8 mouse cellular contexts compared by ENCODE assay signal in genomic region chr11:17852405-17852804, GRCm38 (mm10).
DNase-seq lines count a peak whose midpoint lies in the region; ATAC-seq lines count a peak whose summit lies in the region.

No protein-coding gene starts in this region.

- 53% methylated on average over 7 of the region's 7 CpGs for WGBS in heart, embryonic 10.5 days
- 44% methylated on average over 7 of the region's 7 CpGs for WGBS in neural tube, embryonic 15.5 days

- no peaks in the 10 kb centered on the region for H3K4me1 ChIP-seq in heart, embryonic 10.5 days
- H3K4me1 ChIP-seq in neural tube, embryonic 15.5 days: no peaks in the 10 kb centered on the region

- no peak overlapping the region for H3K27ac ChIP-seq in heart, embryonic 10.5 days
- no peak overlapping the region for H3K27ac ChIP-seq in neural tube, embryonic 15.5 days (replicated peaks)

- H3K36me3 ChIP-seq in heart, embryonic 10.5 days: no peaks in the 10 kb centered on the region
- no peaks in the 10 kb centered on the region for H3K36me3 ChIP-seq in neural tube, embryonic 15.5 days

- no peak for ATAC-seq in neural tube, embryonic 15.5 days (ENCODE audit: low FRiP score)

- no peaks in the 10 kb centered on the region for H3K27me3 ChIP-seq in heart, embryonic 10.5 days (ENCODE audit: insufficient read depth, poor library complexity, severe bottlenecking)
- no peaks in the 10 kb centered on the region for H3K27me3 ChIP-seq in neural tube, embryonic 15.5 days (replicated peaks)

- H3K4me2 ChIP-seq in neural tube, embryonic 15.5 days: no peak overlapping the region

- intact Hi-C loops in left cerebral cortex, postnatal 25 days (cut with DNase I): no loop called here
- intact Hi-C loops in gastrocnemius, postnatal 14 days (cut with DNase I; ENCODE audit: low total_unique reads): no loop called here

- no peak overlapping the region for H3K9ac ChIP-seq in neural tube, embryonic 15.5 days (replicated peaks)

- no peak overlapping the region for H3K4me3 ChIP-seq in heart, embryonic 10.5 days
- no peak overlapping the region for H3K4me3 ChIP-seq in neural tube, embryonic 15.5 days (replicated peaks)

- no peaks in the 10 kb centered on the region for H3K9me3 ChIP-seq in heart, embryonic 10.5 days
- H3K9me3 ChIP-seq in neural tube, embryonic 15.5 days (replicated peaks): no peaks in the 10 kb centered on the region

- DNase-seq in heart, postnatal 4 days: peak; percentile 17
- DNase-seq in heart, embryonic 10.5 days (ENCODE audit: low spot score): no peak
- peak; percentile 7 for DNase-seq in urinary bladder, postnatal 25 days (ENCODE audit: low spot score)
- DNase-seq in urinary bladder, postnatal 10 days (ENCODE audit: low spot score): no peak
- DNase-seq in embryo, embryonic 11 days: peak; percentile 62
- peak; percentile 17 to 40 for DNase-seq in left cerebral cortex, postnatal 25 days (ENCODE audit: low spot score in 2 of 2)
- DNase-seq in gastrocnemius, postnatal 14 days: no peak

Comparison
In these comparisons a context has a peak if more than half of its experiments do, and no peak if none do; other contexts are left out.
1. DNase-seq: peak in heart, postnatal 4 days (single experiment), urinary bladder, postnatal 25 days (single experiment), embryo, embryonic 11 days (single experiment) and left cerebral cortex, postnatal 25 days (2 of 2); none in heart, embryonic 10.5 days (single experiment), urinary bladder, postnatal 10 days (single experiment) and gastrocnemius, postnatal 14 days (single experiment).